Mouse (Mus musculus): Measurements from ENCODE around the gene Gpr19.

The Gpr19 gene

GRCm38 (mm10) chr6:134886475-134886874 is 11.9 kb downstream of the Gpr19 start:
- no peak for DNase-seq

- DNase-seq: no peak
Measured at GRCm38 (mm10) chr6:134885515-134885914, 12.9 kb downstream of the Gpr19 start.

DNA sequence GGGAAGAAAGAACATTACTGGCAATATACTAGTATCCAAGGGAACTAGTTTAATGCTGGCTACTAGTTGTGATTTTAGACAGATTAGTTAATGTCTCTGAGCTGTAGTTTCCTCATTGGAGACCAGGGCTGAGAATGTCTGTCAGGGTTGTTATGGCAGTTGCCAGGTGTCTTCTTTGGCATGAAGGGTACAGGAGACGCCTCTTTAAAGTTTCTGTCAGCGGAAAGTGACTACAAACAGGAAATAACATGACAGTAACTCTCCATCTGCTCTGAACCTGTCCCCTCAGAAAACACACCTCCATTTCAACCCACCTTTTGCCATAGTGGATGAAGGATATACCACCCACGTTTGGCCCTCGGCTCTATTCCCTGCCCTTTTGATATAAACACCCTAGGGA is 14.7 kb downstream of the Gpr19 start:
- DNase-seq: no peak

GRCm38 (mm10) chr6:134880046-134880445 is 18.3 kb downstream of the Gpr19 start:
- no peak for DNase-seq

DNA sequence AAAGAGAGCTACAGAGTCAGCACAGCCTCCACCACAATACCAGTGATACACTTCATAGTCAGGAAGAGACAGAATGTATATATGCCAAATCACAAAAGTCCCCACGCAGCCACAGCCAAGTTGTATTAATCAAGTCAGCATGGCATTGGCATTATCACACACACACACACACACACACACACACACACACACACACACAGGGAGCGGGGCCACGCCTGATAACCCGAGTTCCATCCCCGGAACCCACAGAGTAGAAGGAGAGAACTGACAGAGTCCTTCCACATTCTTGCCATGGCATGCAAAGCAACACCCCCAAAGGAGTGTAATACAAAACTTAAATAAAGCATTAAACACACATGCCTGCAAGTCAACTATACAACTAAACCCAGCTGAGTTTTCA is 18.8 kb downstream of the Gpr19 start:
- DNase-seq: no peak

- DNase-seq: no peak
Measured at GRCm38 (mm10) chr6:134877892-134878291, 20.5 kb downstream of the Gpr19 start.

DNA sequence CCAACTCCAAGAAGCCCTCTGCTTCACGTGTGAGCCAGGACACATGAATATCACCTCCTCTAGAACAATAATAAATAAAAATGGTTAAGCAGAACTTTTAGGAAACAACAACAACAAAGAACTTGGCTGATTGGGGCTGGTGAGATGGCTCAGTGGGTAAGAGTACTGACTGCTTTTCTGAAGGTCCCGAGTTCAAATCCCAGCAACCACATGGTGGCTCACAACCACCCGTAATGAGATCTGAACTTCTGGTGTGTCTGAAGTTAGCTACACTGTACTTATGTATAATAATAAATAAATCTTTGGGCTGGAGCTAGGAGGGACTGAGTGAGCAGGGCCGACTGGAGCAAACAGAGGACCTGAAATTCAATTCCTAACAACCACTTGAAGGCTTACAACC is 21.1 kb downstream of the Gpr19 start:
- no peak for DNase-seq

DNA sequence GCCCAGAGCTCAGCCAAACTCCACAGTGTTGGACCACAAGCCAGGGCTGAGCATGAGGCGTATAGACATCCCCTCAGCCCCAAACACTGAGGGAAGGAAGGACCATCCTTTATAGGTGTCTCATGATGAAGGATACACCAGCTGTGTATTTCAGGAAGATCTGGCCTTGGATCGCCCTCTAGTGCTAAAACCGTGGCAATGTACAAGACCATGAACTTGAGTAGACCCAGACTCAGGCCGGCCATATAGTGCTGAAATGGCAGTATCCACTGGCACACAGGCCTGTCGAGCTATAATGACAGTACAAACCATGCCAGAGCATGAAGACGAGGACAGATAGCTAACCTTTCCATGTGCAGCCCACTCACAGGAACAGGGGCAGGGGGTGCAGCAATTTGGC is 21.6 kb downstream of the Gpr19 start:
- peak in 1 of 2 experiments; percentile 43 for DNase-seq

- no peak for DNase-seq
Measured at GRCm38 (mm10) chr6:134873018-134873417, 25.4 kb downstream of the Gpr19 start.

DNA sequence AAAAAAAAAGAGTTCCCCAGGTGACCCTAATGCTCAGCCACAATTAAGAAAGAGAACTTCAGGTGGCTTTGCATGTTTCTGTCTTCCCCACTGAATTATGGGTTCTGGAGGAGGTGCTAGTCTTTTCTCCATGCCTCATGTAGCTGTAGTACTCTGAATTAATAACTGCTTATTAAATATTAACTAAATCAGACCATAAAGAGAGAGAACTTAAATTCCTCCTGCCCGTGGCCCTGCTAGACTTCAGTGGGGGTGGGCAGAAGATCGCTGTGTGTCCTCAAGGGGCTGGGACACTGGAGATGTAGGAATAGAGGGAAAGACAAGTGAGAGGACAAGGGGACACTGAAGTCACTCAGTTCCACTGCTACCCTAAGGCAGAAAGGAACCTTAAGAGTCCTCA is 26.1 kb downstream of the Gpr19 start:
- DNase-seq: peak in 1 of 2 experiments; percentile 47

- no peak for DNase-seq
Measured at GRCm38 (mm10) chr6:134870887-134871286, 27.5 kb downstream of the Gpr19 start.

- no peak for DNase-seq
Measured at GRCm38 (mm10) chr6:134870209-134870742, 28.1 kb downstream of the Gpr19 start.

DNA sequence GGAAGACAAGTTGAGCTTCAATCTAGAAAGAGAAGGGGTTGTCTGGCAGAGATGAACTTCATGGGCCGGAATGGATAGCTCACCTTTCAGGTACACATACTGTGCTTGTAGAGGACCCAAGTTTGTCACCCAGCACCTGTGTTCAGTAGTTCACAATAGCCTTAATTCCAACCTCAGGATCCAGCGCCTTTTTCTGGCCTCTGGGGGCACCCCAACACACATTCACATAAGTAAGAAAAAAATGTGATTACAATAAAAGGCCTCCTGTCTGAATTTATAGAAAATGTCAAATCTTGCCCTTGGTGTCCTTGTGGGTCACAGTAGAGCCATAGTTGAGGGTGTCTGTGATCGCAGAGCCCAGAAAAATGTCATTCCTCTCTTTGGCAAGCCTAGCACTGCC is 31.1 kb downstream of the Gpr19 start:
- DNase-seq: no peak

- no peak for DNase-seq
Measured at GRCm38 (mm10) chr6:134866113-134866512, 32.3 kb downstream of the Gpr19 start.

- DNase-seq: peak; percentile 98 to 99
Measured at GRCm38 (mm10) chr6:134863146-134863545, 35.2 kb downstream of the Gpr19 start.

GRCm38 (mm10) chr6:134862671-134863104 is 35.7 kb downstream of the Gpr19 start:
- DNase-seq: peak; percentile 39 to 61

DNA sequence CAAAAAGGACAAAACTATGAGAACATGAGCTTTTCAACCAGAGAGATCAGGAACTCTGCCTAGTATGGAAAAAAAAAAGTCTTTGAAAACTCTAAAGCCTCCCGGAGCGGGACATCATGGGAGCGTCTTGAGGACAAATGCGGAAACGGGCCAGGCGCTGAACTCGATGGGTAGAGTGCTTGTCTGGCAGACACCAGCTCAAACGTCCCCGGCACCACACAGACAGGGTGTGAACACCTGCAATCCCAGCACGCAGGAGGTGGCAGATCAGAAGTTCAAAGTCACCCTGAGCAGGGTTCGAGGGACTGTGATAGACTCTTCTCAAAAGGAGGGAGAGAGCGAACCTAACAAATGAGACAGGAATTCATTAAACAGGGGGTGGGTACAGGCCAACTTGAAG is 37.0 kb downstream of the Gpr19 start:
- DNase-seq: no peak

GRCm38 (mm10) chr6:134860275-134860674 is 38.1 kb downstream of the Gpr19 start:
- no peak for DNase-seq

DNA sequence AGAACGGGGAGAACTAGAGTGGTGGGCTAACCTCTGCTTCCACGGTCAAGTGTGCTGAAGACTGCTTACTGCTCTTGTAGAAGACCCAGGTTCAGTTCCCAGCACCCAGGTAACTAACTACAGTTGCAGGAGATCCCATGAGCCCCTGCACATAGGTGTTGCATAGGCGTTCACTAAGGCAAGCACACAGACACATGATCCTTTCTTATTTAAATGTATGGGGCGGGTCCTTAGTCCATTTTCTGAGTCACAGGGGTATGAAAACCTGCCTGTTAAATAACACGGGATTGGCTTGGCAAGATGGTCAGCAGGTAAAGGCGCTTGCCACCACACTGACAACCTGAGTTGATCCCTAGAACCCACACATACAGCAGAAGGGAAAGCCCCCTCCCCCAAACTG is 39.4 kb downstream of the Gpr19 start:
- DNase-seq: no peak

- no peak for DNase-seq
Measured at GRCm38 (mm10) chr6:134855926-134856325, 42.5 kb downstream of the Gpr19 start.

- no peak for DNase-seq
Measured at GRCm38 (mm10) chr6:134854782-134855181, 43.6 kb downstream of the Gpr19 start.

DNA sequence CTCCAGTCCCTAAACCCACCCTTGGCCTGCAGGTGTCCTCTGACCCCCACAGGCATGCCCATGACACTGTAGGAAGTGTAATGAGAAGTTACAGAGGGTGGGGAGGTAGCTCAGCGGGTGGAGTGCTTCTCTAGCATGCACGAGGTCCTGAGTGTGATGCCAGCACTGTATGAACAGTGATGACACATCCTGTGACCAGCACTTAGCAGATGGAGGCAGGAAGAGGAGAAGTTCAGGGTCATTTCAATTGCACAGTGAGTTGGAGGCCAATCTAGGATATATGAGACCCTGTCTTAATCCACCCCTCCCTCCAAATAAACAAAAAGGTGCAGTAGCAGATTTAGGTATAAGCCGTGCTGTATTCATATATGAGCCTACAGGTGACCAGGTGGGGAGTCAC is 48.4 kb downstream of the Gpr19 start:
- DNase-seq: no peak

- no peak for DNase-seq
Measured at GRCm38 (mm10) chr6:134849461-134849860, 48.9 kb downstream of the Gpr19 start.

DNA sequence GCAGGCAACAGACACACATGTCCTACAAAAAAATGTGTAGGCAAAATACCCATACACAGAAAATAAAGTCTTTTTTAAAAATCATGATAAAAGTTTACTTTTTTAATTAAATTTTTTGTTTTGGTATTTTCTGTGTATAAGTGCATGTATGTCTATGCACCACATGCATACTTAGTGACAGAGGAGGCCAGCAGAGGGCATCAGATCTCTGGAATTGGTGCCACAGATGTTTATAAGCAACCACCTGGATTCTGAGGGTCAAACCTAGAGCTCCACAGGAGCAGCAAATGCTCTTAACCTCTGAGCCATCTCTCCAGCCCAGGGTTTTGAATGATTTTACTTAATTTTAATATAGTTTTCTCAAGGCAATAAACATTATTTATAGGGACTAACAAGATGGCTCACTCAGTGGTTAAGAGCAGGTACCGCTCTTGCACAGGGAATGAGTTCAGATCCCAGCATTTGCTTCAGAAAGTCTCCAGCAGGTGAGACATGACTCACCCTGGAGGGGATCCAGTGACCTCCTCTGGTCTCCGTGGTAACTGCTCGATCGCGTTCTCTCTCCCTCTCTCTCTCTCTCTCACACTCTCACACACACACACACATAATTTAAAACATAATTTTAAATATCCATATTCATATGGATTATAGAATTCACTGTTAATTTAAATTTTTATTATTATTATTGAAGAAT is 50.0 kb downstream of the Gpr19 start:
- DNase-seq: peak; percentile 66 to 70

GRCm38 (mm10) chr6:134847550-134847949 is 50.8 kb downstream of the Gpr19 start:
- no peak for DNase-seq
